Mouse (Mus musculus) forebrain, embryonic 16.5 days (tissue): ENCODE data around the gene Smug1. TPM values are rescaled to one million over a fixed set of nuclear protein-coding genes. Genes with fewer than 3 reads are reported as not detected.

Experiments used
- ATAC-seq: fragments of 200-750 bp; cut with Nextera tagmentation; 2 replicates; pipeline ENCODE4 v1.8.0; 2017; ENCODE audit warnings: mild to moderate bottlenecking, moderate library complexity
- H3K27ac ChIP-seq: fragments of 300-500 bp; sonication (generic); 2 replicates; pipeline ENCODE4 v1.5.1; 2014; ENCODE audit warnings: low read length, control low read depth
- H3K27me3 ChIP-seq: fragments of 300-500 bp; sonication (generic); replicated peaks from 2 replicates; pipeline ENCODE4 v1.6.1; 2014; ENCODE audit warnings: low read length; ENCODE audit not compliant: control insufficient read depth, insufficient read depth
- H3K36me3 ChIP-seq: fragments of 300-500 bp; sonication (generic); 2 replicates; pipeline ENCODE4 v1.6.1; 2014; ENCODE audit not compliant: control insufficient read depth, insufficient read depth
- H3K4me1 ChIP-seq: fragments of 300-500 bp; sonication (generic); replicated peaks from 2 replicates; pipeline ENCODE4 v1.6.1; 2014; ENCODE audit warnings: low read length; ENCODE audit not compliant: control insufficient read depth, insufficient read depth
- H3K4me2 ChIP-seq: fragments of 300-500 bp; sonication (generic); 2 replicates; pipeline ENCODE4 v1.6.1; 2014; ENCODE audit warnings: mild to moderate bottlenecking, low read length, control low read depth
- H3K4me3 ChIP-seq: fragments of 300-500 bp; sonication (generic); replicated peaks from 2 replicates; pipeline ENCODE4 v1.5.1; 2014; ENCODE audit warnings: mild to moderate bottlenecking, low read length, control low read depth
- H3K9ac ChIP-seq: fragments of 300-500 bp; sonication (generic); replicated peaks from 2 replicates; pipeline ENCODE4 v1.6.1; 2014; ENCODE audit warnings: low read depth, low read length, control low read depth
- H3K9me3 ChIP-seq: fragments of 300-500 bp; sonication (generic); 2 replicates; pipeline ENCODE4 v1.6.1; 2016; ENCODE audit warnings: low read length; ENCODE audit not compliant: control insufficient read depth
- WGBS: fragments of 180-500 bp; shearing (Covaris S2); extraction: QIAGEN DNeasy Blood & Tissue Kit; methylation state at CpG from one replicate; pipeline ENCODE4 v1.1.7; 2014; 5-methylcytosine and 5-hydroxymethylcytosine counted together
- polyA plus RNA-seq: library from polyadenylated mRNA; unstranded; fragments of >200 nt; fragmentation: Nextera tagmentation; extraction: Ambion mirVana; gene quantifications from 2 replicates; pipeline ENCODE4 v1.2.1, GENCODE M21; 2015

Smug1 gene
- polyA plus RNA-seq, 1 experiment from 2014 or later = 28.0 TPM

DNA sequence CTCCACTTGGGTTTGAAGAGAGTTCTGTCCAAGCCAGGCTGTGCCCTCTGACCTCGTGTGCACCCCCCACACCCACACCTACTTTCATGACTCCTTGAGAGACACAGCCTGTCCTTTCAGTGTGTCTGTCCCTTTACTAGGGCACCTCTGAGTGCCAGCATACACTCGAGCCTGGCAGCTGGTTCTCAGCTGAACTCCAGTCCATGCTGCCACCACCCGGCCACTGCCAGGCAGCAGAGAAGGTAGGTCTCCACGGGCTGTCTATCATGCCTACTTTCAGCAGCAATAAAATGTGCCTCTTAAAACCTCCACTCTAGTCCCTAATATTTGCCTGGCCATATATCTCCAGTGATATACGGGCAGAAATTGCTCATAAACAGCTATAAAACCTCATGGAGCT lies 45.5 kb downstream of the Smug1 start:
- 43% methylated on average over 5 of the region's 5 CpGs for WGBS
- Histone ChIP-seq H3K27me3 (peaks cover 21% of the 10 kb centered on the region), H3K9ac (no peak overlapping the region)

DNA sequence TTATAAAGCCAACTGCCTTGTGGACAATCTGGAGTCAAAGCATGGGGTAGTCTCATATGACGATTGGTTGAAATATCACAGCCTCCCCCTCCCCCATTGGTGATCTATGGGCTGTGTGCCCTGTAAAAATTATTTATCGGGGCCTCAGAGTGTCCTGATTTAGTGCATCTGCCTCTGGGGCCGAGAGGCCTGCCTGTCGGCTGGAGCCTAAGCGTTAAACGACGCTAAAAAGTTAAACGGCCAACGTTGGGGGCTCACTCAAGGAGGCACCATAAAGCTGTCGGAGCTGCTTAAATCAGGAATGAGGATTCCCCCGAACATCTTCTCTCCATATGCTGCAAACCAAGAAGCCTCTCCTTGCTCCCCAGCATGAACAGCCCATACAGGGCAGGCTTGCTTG lies 46.3 kb downstream of the Smug1 start:
- no peak overlapping the region for H3K4me3 ChIP-seq
- H3K27me3 ChIP-seq = peaks cover 29% of the 10 kb centered on the region
- H3K27ac ChIP-seq = no peak overlapping the region
- 76% methylated on average over 11 of the region's 11 CpGs for WGBS
- no peak overlapping the region for H3K4me2 ChIP-seq
- H3K9me3 ChIP-seq = no peaks in the 10 kb centered on the region
- no peak for ATAC-seq
- H3K9ac ChIP-seq = no peak overlapping the region
- peaks cover 4% of the 10 kb centered on the region; the same call in 1 of the 2 replicates for H3K4me1 ChIP-seq
- no peaks in the 10 kb centered on the region for H3K36me3 ChIP-seq

More for the DNA sequence above, 45.5 kb downstream of the Smug1 start:
- no peak for ATAC-seq
- H3K4me1 ChIP-seq = peaks cover 4% of the 10 kb centered on the region; the same call in 1 of the 2 replicates
- no peak overlapping the region for H3K4me2 ChIP-seq
- no peaks in the 10 kb centered on the region for H3K9me3 ChIP-seq
- no peak overlapping the region for H3K4me3 ChIP-seq
- no peak overlapping the region for H3K27ac ChIP-seq
- no peaks in the 10 kb centered on the region for H3K36me3 ChIP-seq

DNA sequence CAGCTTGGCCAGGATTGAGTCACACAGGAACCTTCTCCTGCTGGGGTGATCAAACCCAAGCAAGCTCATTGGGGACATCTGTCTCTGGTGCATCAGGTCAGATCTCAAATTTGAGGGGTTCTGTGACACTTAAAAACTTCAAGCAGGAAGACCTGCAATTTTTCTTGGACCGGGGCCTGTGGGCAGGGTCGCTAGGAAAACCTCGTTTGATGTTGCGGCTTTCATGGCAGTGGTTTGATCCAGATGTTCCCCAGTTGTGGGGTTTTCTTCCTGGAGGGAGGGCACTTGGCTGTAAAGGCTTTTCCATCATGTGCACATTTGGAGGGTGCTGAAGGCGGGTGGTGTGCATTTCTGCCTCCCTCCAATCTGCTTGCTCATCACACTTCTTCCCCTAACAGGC lies 51.2 kb downstream of the Smug1 start:
- H3K27me3 ChIP-seq = peaks cover 30% of the 10 kb centered on the region
- ATAC-seq = no peak
- 62% methylated on average over 5 of the region's 5 CpGs for WGBS
- no peak overlapping the region for H3K4me2 ChIP-seq
- H3K9ac ChIP-seq = no peak overlapping the region
- H3K4me3 ChIP-seq = no peak overlapping the region
- H3K36me3 ChIP-seq = no peaks in the 10 kb centered on the region
- no peaks in the 10 kb centered on the region; the same call in 1 of the 2 replicates for H3K4me1 ChIP-seq
- H3K9me3 ChIP-seq = no peaks in the 10 kb centered on the region
- no peak overlapping the region for H3K27ac ChIP-seq

DNA sequence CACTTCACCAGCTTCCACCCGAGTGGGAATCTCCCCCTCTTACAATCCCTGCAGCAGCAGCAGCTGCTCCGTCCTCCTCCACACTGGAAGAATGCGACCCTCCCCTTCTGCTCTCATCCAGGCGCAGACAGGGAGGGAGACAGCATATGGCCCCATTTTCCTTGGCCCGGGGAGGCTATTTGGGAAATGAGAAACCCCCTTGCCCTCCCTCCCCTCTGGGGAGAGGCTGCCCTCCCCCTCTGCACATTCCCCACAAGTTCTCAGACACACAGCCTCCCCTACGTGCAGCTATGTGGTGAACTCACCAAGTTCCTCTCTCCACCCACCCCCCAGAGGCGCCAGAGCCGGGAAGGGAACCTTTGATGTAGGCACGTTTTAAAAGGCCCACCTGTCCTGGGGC lies 51.6 kb downstream of the Smug1 start:
- H3K27ac ChIP-seq = no peak overlapping the region
- no peak overlapping the region for H3K9ac ChIP-seq
- 4% methylated on average over 9 of the region's 9 CpGs for WGBS
- H3K27me3 ChIP-seq = peaks cover 30% of the 10 kb centered on the region
- ATAC-seq = peak; percentile 64; the same call in 1 of the 2 replicates
- no peak overlapping the region for H3K4me2 ChIP-seq
- no peaks in the 10 kb centered on the region for H3K36me3 ChIP-seq
- no peaks in the 10 kb centered on the region; the same call in 1 of the 2 replicates for H3K4me1 ChIP-seq
- no peaks in the 10 kb centered on the region for H3K9me3 ChIP-seq
- no peak overlapping the region for H3K4me3 ChIP-seq

DNA sequence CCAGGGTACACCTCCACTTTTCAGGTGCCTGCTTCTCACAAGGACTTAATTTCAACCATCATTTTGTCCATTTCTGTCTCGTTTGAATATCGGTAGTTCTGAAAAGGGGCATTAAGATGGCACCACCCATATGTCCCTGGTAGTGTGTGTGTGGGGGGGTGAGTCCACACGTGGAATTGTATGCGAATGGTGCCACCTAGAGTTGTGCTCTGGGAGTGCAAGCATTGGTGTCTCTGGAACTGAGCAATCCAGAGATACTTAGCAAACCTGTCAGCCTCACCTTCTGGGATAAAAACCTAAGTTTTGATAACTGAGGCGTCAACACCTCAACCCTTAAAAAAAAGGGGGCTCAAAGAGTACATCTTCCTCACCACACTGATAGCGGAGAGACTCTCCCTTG lies 53.8 kb downstream of the Smug1 start:
- WGBS = 77% methylated on average over 6 of the region's 6 CpGs
- H3K4me1 ChIP-seq = peaks cover 5% of the 10 kb centered on the region

DNA sequence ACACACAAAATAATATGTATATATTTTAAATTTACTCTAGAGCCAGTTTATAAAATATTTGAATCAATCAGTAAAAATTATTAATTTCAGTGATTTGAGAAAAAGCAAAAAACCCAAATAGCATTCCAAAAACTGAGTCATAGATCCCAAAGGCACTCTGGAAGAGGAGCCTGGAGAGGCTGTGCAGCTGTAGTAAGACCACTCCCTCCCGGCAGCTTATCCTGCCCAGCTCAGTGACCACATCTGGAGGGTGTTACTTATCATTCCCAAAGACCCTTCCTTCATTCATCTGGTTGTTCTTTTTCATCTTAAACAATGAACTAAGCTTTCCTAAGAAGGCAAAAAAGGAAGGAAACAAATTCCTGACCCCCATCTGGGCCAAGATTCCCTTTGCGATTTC lies 54.6 kb downstream of the Smug1 start:
- Histone ChIP-seq H3K9ac (no peak overlapping the region), H3K4me3 (no peak overlapping the region), H3K9me3 (no peaks in the 10 kb centered on the region), H3K36me3 (no peaks in the 10 kb centered on the region), H3K4me1 (peaks cover 11% of the 10 kb centered on the region), H3K27me3 (peaks cover 21% of the 10 kb centered on the region), H3K27ac (no peak overlapping the region), H3K4me2 (no peak overlapping the region)
- no peak for ATAC-seq
- 59% methylated on average over 2 of the region's 2 CpGs for WGBS

More for the DNA sequence above, 53.8 kb downstream of the Smug1 start:
- no peak overlapping the region for H3K27ac ChIP-seq
- H3K9me3 ChIP-seq = no peaks in the 10 kb centered on the region
- no peak for ATAC-seq
- H3K4me3 ChIP-seq = no peak overlapping the region
- H3K36me3 ChIP-seq = no peaks in the 10 kb centered on the region
- peaks cover 29% of the 10 kb centered on the region for H3K27me3 ChIP-seq
- no peak overlapping the region for H3K4me2 ChIP-seq
- H3K9ac ChIP-seq = no peak overlapping the region

DNA sequence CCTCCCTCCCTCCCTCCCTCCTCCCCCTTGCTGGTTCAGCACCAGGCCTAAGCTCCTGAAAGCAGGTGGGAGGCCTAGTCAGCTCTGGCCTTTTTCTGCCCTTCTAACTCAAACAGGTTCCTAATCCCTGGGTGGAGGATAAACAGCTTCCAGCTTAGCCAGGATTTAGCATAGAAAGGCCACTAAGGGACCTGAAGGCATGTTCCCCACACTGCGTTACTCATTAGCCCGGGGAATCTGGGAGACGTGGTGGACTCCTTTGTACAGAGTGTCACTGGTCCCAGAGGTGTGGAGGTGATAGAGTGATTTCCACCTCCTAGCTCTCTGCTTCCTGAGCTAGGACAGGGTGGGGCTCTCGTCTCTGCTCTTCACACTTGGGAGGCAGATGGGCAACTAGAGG lies 57.0 kb downstream of the Smug1 start:
- H3K9ac ChIP-seq = no peak overlapping the region
- H3K4me1 ChIP-seq = peaks cover 14% of the 10 kb centered on the region
- H3K27me3 ChIP-seq = peaks cover 14% of the 10 kb centered on the region
- WGBS = 23% methylated on average over 4 of the region's 4 CpGs
- no peak overlapping the region for H3K4me3 ChIP-seq
- H3K9me3 ChIP-seq = no peaks in the 10 kb centered on the region
- H3K36me3 ChIP-seq = no peaks in the 10 kb centered on the region
- H3K4me2 ChIP-seq = no peak overlapping the region
- H3K27ac ChIP-seq = no peak overlapping the region
- ATAC-seq = no peak

DNA sequence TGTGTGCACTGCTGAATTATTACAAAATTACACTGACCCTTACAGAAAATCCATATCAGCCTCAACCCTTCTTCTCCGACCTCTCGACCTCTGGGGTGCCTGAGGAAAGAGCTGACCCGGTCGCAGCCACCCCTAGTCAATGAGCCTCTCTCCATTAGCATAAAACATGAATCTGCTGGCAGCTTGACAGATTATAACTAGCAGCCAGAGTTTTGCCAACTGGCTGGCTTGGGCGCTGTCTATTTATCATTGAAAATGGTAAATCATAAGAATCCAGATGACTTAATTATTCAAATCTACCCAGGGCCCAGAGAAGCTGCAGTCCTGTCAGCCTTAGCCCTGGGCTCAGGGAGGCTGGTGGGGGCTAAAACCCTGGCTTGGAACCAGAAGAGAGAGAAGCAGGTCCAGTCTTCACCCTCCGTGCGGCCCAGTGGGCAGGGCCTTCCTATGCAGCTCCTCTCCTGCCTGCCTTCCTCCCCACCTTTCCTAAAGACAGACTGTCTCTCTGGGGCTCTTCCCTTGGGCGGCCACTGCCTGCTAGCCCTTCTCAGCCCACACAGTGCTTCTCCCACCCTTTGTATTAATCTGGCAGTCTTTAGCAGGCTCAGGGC lies 58.7 kb downstream of the Smug1 start:
- H3K4me3 ChIP-seq = no peak overlapping the region
- 0 out of 2 replicates have a peak, but pooled peaks have one; percentile 38 for ATAC-seq
- H3K27me3 ChIP-seq = peaks cover 20% of the 10 kb centered on the region
- peaks cover 14% of the 10 kb centered on the region for H3K4me1 ChIP-seq
- H3K4me2 ChIP-seq = no peak overlapping the region
- no peak overlapping the region for H3K9ac ChIP-seq
- H3K36me3 ChIP-seq = no peaks in the 10 kb centered on the region
- H3K9me3 ChIP-seq = no peaks in the 10 kb centered on the region
- 49% methylated on average over 8 of the region's 8 CpGs for WGBS
- H3K27ac ChIP-seq = no peak overlapping the region

DNA sequence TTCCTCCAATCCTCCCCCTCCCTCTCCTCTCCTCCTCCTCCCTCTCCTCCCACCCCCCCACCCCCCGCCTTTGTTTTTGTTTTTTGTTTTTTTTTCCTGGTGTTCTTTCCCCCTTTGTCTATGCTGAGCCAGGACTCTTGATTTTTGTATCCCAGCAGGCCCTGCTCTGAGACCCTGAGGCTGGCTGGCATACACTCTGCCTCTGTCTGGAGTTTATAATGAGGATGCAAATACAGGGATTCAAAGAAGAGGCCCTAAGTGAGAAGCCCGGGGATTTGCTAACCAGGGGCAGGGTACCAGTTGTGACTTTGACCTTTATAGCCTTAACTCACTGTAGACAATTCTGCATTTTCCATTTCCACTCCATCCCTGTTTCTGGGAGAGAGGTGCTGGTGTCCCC lies 60.7 kb downstream of the Smug1 start:
- H3K4me3 ChIP-seq = no peak overlapping the region
- no peaks in the 10 kb centered on the region for H3K36me3 ChIP-seq
- WGBS = 6% methylated on average over 2 of the region's 2 CpGs
- ATAC-seq = peak; percentile 56; the same call in 1 of the 2 replicates
- peaks cover 24% of the 10 kb centered on the region for H3K4me1 ChIP-seq
- no peaks in the 10 kb centered on the region for H3K9me3 ChIP-seq
- H3K4me2 ChIP-seq = no peak overlapping the region
- H3K27me3 ChIP-seq = peaks cover 34% of the 10 kb centered on the region
- H3K27ac ChIP-seq = no peak overlapping the region
- H3K9ac ChIP-seq = no peak overlapping the region
